Mouse (Mus musculus): ENCODE measurements at regions not wholly inside any gene's neighbourhood (a gene's known extent, or its start where the extent isn't known, plus 50 kb on each side); places are given as distances from the start of the nearest gene placed in this dataset.

DNA sequence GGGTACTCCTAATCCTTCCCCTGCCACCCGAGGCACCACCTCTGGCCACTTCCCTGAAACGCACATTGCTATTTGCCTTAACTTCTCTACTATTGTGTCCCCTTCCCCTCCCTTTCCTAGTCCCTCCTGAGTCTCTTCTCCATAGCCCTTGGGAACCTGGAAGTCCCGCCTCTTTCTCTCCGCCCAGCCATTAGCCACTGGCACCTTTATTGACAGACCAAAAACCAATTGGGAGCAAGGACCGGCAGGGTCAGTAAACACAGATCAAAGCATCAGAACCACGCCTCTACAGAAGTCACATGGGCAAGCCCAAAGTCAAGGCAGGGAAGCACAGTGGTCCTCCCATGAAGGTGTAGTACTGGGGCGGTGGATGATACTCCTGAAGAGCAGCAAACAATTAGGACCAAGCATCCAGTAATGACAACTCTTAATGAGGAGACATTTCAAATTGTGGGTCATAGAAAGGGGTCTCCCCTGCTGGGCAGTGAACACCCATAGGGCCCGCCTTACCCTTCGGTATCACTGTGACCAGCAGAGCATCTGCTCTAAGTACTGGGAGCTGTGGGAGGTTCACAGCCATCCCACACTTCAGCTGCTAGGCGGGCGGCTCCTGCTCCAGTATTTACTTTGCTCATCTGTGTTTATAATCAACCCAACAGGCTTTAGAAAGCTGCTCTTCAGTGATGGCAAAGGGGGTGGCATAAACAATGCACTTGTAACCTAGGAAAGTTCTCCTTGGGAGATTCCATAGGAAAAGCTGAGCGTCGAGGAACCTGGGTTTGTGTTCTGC is 226.5 kb upstream of the Mphosph6 start:
- DNase-seq (ENCODE audit: low read depth, low spot score), result peak; percentile 59

DNA sequence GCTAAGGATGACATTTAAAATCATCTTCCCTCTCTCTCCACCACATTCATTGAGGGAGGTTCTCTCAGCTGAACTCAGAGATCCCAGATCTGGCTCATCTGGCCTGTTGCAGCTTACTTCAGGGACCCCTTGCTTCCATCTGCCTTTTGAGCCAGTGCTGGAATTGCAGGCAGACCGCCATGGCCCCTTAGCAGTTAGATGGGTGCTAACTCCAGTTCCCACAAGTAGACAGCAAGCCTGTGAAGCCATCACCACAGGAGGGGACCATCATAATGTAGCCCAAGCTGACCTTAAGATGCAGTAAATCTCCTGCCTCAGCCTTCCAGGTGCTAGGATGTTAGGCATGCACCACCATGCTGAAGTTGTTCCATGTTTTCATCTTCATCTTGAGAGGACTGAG is 221.7 kb upstream of the Mphosph6 start:
- no peak for DNase-seq (ENCODE audit: low read depth, low spot score)

DNA sequence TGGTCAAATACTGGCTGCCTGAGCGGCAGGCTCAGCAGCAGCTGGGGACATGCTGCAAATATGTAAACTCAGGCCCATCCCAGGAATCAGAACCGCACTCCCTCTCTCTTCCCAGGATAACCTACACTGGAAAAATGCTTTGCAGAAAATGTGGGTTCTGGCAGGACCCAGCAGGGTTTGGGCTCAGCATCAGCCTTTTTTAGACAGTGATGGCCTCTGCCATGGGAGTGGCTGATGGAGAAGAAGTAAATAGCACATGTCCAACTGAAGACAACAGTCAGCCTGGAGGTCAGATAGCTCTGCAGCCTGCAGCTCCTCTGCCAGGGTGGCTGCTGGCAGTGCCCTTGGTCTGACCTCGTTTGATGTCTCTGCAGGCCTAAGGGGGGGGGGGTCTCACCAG is 220.2 kb upstream of the Mphosph6 start:
- no peak for DNase-seq (ENCODE audit: low read depth, low spot score)

DNA sequence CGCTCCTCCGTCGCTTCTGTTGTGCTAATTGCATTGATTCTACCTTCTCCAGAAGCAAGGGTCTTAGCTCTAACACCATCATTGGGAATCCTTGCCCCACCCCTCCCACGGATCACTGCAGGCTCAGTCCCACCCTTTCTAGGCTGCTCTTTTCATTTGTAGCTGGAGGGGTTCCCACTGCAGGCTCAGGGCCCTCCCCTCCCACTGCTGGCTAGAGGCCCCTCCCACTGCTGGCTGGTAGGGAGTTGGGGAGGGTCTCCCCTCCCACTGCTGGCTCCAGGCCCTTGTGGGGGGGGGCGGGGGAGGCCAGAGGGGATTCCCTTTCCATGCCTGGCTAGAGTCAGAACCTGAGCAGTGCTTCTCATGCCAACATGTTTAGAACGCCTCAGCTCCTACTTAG is 215.5 kb upstream of the Mphosph6 start:
- DNase-seq (ENCODE audit: low read depth, low spot score), result peak; percentile 54

DNA sequence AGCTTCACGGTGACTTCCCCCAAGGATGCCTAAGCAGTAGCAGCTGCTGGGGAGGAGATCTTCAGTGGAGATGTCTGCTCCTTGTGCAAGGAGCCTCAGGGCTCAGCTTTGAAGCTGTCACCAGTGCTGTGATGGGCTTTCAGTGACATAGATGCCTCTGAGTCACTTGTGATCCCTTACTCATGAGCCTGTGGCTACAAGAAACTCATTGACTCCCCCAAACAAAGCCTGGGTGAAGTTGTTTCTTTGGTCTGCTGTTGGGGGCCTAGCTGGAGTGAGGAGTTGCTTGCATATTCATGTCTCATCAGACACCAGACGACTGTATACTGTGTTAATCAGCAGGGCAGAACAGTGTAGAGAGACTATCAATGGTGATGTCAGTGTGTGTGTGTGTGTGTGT is 203.4 kb upstream of the Mphosph6 start:
- no peak for DNase-seq (ENCODE audit: low read depth, low spot score)

DNA sequence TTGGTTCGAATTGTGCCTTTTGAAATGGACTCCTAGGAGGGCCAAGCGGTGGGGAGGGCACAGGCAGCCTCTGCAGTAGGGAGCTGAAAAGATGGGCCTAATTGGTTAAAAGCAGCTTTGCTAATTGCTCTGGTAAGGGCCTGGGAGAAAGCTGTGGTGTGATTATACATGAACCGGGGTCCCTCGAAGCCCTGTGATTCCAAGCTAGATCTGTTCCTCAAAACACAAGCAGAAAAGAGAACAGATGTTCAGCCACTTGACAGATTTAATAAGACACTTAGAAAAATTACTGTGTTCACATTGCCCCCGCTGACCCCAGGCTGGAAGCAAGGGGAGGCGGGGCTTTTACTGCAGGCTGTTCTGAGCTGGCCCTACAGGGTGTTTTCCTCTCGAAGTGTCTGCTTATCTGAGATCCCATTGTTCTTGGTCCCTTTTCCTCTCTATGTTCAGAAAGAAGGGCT is 202.7 kb upstream of the Mphosph6 start:
- no peak for DNase-seq (ENCODE audit: low read depth, low spot score)

DNA sequence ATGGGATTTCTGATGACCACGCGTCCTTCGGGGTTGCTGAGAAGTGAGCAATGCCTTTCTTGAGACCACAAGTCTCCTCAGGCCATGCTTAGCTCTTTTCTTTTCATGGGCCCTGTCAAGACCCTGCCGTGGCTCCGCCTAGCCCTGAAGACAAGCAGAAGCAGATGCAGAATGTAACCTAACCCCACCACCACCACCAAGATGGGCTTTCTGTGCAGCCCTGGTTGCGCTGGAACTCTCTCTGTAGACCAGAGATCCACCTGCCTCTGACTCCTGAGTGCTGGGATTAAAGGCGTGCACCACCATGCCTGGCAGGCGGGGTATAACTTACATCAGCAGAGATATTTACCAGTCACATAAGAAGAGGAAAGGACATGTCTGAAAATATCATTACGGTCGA is 199.4 kb upstream of the Mphosph6 start:
- DNase-seq (ENCODE audit: low read depth, low spot score), result no peak

DNA sequence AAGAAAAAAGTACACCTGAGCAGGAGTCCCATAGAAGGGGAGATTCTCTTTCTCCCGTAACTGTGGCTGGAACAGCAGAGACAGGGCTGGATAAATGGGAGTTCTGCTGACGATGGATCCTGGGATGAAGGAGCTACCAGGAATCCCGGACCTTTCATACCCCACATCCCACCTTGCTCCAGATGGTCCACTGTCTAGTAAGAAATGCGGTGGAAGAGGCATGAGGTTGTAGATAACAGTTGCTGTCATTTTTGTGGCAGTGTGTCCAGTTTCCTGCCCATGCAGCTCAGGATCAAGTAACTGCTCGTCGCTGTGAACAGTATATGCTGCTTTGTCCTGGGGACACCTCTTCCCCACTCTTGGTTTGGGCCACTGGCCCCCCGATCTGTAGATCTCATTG is 190.1 kb upstream of the Mphosph6 start:
- DNase-seq (ENCODE audit: low read depth, low spot score), result no peak

DNA sequence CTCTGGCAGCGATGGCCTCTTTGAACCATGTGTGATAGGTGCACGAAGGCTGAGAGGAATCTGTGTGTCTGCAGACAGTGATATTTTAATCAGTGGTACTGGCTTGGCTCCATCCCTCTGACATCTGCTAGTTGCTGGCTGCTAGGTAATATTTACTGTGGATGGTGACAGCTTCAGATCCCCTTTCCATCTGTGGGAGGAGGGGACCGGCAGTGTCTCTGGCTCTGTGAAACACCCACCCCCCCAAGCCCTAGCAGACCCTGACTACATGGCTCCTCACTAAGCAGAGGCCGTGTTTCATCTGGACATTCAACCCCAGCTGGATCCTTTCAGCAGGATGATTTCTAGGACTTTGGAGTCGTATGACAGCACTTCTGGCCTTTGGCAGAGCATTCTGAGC is 187.0 kb upstream of the Mphosph6 start:
- no peak for DNase-seq (ENCODE audit: low read depth, low spot score)

DNA sequence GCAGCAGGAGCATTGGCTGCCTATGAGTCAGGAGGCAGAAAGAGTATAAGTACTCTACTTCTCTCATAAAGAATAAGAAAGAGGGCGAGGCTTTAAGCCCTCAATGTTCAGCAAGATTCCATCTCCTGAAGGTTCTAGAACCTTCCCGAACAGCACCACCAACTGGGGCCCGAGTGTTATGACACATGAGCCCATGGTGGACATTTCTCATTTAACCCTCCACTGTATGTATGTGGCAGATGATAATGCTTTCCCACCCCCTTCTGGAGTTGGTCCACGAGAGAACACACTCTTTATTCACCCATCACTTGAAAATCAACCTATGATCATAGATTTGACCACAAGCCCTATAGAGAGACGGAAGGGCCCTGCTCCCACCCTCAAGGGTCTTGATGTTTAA is 166.6 kb upstream of the Mphosph6 start:
- no peak for DNase-seq (ENCODE audit: low read depth, low spot score)

DNA sequence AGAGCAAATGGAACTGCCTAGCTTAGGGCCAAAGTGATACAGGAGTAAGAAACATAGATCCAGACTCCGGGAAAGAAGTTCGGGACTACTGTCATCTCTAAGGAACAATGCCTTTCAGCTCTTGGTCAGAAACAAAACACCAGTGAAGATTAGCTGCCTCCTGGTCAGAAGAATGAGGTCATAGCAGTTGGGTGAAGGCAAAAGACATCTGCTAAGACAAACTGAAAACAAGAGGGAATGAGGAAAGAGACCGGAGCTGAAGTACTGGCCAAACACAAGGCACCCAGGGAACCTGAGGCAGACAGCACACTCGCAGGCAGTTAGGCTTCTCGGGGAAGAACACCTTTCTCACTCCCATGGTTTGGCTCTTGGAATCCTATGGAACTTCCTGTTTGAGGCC is 164.8 kb upstream of the Mphosph6 start:
- no peak for DNase-seq (ENCODE audit: low read depth, low spot score)

DNA sequence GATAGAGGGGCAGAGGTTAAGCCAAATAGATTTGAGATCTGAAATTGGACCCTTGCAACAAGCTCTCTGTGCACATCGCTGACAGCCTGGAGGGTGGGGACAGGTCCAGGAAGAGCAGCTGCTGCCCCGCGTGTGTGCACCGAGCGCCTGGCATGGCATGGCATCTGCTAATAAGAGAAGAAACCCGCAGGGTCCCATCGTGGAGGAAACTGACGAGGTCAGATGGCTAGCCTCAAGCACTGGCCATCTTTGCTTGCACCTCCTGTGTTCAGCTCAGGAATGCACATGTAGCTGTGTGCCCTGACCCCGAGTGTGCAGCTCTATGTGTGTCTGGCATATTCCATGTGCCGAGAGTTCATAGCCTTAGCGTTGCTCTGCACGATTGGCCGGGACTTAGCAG is 161.7 kb upstream of the Mphosph6 start:
- no peak for DNase-seq (ENCODE audit: low read depth, low spot score)

DNA sequence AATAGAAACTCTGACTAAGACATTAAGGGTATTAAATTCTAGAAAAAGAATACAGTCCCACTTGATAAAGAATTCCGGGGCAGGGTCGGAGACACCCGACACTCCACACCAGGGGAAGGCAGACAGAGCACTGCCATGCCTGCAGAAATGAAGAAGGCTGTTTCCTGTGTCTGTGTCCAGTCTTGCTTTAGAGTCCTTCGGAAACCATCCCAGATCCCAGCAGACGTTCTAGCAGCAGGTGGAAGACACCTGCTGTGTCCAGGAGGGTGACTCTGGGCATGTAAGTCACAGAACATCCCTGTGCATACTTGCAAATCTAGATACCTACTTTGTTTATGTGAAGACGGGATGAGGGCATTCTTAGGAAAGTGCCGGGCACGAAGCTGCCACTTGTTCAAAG is 160.9 kb upstream of the Mphosph6 start:
- DNase-seq (ENCODE audit: low read depth, low spot score), result no peak

DNA sequence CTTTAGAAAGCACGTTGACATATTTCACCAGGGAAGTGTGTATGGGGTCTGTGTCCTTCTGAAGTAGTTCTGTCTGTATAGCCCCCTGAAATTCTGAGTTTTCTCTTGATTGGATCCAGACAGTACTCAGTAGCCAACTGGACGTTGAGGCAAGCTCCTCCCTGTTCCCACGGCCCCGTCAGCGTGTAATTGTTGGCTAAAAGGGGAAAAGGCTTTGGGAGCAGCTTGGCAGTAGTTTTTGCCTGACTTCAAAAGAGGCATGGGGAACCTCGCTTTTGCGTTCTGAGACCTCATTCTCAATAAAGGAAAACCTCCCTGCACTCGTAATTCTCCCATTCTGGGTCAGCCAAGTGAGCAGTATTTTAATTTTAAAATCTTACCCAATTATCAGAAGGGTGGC is 157.8 kb upstream of the Mphosph6 start:
- DNase-seq (ENCODE audit: low read depth, low spot score), result no peak

DNA sequence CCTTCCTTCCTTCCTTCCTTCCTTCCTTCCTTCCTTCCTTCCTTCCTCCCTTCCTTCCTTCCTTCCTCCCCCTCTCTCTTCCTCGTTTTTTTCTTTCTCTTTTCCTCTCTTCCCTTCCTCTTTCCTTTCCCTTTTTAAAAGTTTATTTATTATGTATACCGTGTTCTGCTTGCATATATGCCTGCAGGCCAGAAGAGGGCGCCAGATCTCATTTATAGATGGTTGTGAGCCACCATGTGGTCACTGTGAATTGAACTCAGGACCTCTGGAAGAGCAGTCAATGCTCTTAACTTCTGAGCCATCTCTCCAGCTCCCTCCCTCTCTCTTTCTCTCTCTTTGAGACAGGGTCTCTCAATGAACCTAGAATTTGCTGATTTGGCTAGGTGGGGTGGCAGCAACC is 157.2 kb upstream of the Mphosph6 start:
- DNase-seq (ENCODE audit: low read depth, low spot score), result peak; percentile 56

DNA sequence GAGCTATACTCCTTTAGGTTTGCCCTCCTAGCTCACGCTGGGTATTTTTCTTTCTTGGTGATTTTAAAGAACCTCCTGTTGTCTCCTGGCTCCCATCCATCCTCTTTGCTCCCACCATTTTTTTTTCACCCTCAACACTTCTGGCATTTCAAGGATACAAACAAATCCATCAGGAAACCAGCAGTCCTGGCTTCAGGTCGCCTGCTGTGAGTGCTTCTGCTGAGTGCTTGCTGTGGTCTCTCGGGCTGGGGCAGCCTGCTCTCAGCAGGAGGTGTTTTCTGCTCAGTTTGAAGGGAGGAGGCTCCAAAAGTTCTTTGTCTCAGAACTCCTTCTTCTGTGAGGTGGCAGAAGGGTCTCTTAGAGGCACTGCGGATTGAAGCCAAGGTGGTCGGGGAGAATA is 149.9 kb upstream of the Mphosph6 start:
- DNase-seq (ENCODE audit: low read depth, low spot score), result peak; percentile 46

DNA sequence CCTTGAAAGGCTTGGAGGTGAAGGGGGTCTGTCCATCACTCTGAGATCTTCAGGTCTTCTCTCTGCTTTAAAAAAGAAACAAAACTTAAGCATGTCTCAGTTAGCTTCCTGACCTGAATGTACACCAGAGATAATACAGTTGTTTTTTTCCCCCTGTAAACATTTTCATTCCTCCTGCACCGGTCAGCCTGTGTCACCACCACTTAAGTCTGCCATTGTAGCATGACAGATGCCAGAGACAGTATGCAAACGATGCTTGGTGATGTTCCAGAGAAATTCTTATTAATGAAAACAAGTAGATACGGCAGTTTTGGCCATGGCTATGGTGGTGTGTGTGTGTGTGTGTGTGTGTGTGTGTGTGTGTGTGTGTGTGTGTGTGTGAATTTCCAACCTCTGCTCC is 144.8 kb upstream of the Mphosph6 start:
- no peak for DNase-seq (ENCODE audit: low read depth, low spot score)

DNA sequence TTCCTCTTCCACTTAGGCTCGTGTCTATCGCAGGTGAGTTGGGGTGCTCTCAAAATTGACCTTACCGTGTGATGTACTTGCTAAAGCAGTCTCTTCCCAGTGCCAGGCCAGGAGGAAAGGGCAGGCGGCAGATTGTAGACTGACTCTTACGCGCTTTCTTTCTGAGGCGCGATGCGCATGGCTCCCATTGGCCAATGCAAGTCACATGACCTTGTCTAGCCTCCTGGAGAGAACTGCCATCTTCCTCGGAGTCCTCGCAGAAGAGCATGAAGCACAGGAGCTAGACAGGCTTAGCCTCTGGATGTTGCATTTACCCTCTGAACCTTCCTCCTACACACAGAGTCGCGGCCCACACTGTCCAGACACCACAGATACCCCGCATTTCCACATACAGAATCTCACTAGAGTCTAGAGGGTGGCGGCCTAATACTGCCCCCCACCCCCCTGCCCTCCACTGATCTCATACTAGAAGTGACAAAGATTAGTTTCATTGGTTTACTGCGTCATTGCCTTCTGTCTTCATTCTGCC is 132.9 kb upstream of the Mphosph6 start:
- DNase-seq (ENCODE audit: low read depth, low spot score), result peak; percentile 68

DNA sequence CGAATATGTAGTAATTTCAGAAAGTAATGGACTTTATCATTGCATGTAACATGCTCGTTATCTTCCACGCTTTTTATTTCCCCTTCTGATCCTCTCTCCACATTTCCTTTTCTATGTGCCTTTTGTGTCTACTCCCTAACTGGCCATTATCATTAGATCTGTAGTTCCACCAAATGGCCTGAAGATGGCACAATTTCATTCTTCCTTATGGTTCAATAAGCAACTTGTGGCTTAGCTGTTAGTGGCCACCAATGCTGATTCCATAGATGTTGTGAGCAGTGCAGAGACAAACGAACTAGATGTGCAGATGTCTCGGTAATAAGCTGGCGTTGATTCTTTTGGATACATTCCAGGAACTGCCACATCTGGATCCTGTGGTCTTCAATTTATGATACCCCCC is 128.9 kb upstream of the Mphosph6 start:
- DNase-seq (ENCODE audit: low read depth, low spot score), result peak; percentile 81

DNA sequence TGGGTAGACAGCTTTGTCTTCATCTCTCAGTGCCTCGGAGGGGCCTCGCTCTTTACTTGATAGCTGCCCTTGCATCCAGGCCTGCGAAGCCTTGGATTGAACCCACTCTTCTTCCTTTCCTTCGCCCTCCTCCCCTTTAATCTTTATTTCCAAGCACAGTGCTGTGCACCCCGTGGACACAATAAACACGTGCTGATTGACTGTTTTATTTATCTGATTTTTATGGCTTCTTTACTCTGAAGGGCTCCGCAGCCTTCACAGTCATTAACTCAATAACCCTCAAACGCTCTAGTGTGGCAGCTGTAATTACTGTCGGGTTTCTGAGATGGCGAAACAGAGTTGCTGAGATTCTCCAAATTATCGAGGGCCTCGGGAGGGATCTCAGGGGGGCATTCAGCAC is 127.9 kb upstream of the Mphosph6 start:
- no peak for DNase-seq (ENCODE audit: low read depth, low spot score)

DNA sequence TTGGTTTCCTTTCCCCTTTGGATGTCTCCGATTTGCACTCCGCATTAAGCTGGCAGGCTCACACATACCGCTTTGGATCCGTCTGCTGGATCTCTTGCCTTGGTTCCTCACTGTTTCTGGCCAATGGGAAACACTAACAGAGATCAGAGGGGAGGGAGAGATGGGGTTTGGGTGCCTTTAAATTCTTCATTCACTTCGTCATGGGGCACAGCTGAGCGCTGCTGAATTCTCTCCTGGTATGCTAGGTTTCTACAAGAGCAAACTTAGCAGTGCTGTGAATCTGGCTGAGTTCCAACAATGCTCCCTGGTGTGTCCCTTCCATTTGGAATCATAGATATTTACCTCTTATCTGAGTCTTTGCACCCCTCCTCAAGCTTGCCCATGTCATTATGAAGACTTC is 121.6 kb upstream of the Mphosph6 start:
- no peak for DNase-seq (ENCODE audit: low read depth, low spot score)

DNA sequence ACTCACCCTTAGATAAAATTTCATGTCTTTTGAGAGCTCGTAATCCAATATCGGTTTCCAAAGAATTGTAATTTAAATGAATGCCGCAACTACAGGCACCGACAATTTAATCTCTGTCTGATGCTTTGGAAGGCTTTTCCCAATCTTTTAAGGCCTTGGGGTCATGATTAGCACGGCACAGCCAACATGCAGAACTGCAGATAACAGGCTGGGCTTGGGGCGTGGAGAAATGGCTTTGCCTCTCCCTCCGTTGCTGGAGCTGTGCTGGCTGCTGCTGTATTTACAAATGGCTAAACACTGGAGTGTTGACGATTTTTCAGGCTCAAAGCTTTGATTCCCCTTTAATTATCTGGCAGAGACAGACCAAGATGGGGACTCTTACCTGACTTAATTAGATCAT is 101.3 kb upstream of the Mphosph6 start:
- DNase-seq (ENCODE audit: low read depth, low spot score), result no peak

DNA sequence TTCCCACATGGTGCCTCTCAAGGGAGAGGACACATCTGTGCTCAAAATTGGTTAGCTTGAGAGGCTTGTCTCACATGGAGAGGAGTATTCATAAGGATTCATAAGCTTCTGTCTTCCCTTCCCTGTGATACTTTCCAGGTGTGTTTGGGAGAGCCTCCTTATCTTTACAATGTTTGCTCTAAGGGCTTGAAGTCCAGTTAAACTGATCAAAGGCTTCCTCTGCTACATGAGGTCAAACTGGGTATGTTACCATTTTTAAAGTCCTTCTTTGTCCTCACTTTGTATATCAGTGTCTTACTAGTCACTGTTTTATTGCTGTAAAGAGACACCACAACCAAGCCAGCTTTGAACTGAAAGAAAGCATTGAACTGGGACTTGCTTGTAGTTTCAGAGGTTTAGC is 98.1 kb upstream of the Mphosph6 start:
- no peak for DNase-seq (ENCODE audit: low read depth, low spot score)

DNA sequence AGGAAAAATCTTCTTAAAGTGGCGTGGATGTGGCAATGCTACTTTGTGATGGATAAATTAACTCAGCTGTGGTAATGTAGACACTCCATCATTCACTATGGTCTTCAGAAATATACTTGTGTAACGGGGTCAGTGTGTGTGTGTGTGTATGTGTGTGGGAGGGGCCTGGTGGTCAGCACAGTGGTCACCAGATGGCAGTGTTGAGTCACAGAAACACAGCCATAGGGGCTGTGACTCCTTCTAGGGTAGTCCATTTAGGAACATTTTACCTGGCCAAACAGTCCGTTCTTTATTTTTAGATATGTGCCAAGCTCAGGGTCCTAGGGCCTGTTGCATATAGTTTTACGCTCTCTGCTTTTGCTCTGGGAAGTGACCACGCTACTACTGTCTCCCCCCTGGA is 96.3 kb upstream of the Mphosph6 start:
- peak; percentile 44 for DNase-seq (ENCODE audit: low read depth, low spot score)
